Mouse (Mus musculus) liver, embryonic 14.5 days (tissue): ENCODE results near the gene Banf2.

Experiments
- CTCF ChIP-seq: IDR thresholded peaks from 2 replicates; pipeline ENCODE4 v1.5.1; 2016; ENCODE audit warnings: antibody characterized with exemption, low read depth, control low read depth
- EP300 ChIP-seq: IDR thresholded peaks from 2 replicates; pipeline ENCODE4 v1.6.1; 2016; ENCODE audit warnings: antibody characterized with exemption, low read depth

DNA sequence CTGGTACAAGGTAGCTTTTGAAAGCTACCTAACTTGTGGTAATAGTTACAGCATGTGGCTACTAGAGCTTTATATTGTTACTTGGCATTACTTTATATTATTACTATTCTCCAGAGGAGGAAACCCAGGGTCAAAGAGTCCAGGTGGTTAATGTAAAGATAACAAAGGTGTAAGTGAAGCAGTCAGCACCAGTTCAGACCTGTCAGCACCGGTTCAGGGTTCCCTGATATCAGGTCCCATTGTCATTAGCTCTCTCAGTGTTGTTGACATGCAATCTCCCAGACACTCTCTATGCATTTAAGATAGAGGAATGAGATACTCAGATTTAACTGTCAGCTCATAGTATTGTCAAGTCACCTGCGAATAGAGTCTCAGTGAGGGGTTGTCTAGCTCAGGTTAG is 75.0 kb downstream of the Banf2 start:
- TF ChIP-seq CTCF (no peak), EP300 (no peak)
